ENCODE assay signal across 24 mouse cellular contexts in the genomic region with DNA sequence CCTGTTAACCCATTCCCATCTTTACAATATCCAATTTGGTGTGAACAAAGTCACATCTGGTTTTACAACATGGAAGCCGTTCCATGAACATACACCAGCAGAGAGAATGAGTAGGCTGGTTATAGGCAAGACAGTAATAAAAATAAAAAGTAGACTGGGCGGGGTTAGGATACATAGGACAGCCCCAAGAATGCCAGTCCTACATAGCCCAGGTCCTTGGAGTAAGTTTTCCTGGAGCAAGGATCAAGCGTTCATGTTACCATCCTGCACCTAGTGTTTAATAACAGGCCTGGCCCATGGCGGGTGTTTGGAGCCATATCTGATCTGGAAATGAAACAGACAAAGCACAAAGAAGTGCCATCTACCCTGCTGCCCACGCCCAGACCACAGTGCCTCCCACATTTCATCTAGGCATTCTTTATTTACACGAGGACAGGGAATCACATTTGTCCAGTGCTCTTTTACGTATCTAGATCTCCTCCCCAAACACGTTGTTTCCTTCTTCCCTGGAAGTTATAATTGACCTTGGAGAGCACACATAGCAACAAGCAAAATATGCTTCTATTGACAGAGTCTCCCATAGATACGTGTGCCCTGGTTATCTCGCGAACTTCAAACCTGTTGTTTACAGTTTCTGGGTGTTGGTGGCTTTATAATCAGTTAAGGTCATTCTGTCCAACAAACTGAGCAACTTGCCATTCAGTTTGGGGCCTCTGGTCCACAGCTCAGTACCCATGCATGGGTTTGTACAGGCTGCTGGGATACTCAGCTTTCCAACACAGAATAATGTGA. TPM values are rescaled to one million over a fixed set of nuclear protein-coding genes. Genes with fewer than 3 reads are reported as not detected.
DNase-seq lines count a peak whose midpoint lies in the region; ATAC-seq and TF ChIP-seq lines count a peak whose summit lies in the region.
"Had no signal": no experiment of that assay in that cellular context is flagged by ENCODE, and none has a peak within 500 bp of the region (broad histone marks: within the 10 kb centered on the region; RNA-seq: fewer than 3 reads in every experiment).

No protein-coding gene starts in this region.

- H3K9ac ChIP-seq in heart, embryonic 13.5 days: no peak overlapping the region
- H3K9ac ChIP-seq in heart, embryonic 12.5 days: no peak overlapping the region
- H3K9ac ChIP-seq in lung, postnatal 0 days (replicated peaks; ENCODE audit: low read depth): no peak overlapping the region
- H3K9ac ChIP-seq in intestine, embryonic 16.5 days (ENCODE audit: low read depth, low read length): no peak overlapping the region
- H3K9ac ChIP-seq: embryonic facial prominence, embryonic 15.5 days; forebrain, embryonic 15.5 days; kidney, embryonic 15.5 days; limb, embryonic 12.5 days; liver, embryonic 14.5 days had no signal

- DNase-seq in lung, postnatal 0 days (ENCODE audit: low spot score): no peak
- DNase-seq in lung, postnatal 4 days: no peak
- DNase-seq in right cerebral cortex, postnatal 4 days: no peak
- DNase-seq in neural tube, embryonic 10.5 days (ENCODE audit: extremely low spot score, low spot score): no peak
- DNase-seq: adrenal gland, postnatal 25 days; cerebellum, adult 9-10 months; gastrocnemius, postnatal 25 days; kidney, adult 11 months; thymus, adult 18-20 months had no signal

- WGBS in heart, embryonic 13.5 days: 84% methylated on average over 11 of the region's 11 CpGs
- 84% methylated on average over 11 of the region's 11 CpGs for WGBS in heart, embryonic 12.5 days
- WGBS in lung, postnatal 0 days: 88% methylated on average over 11 of the region's 11 CpGs
- 73% methylated on average over 11 of the region's 11 CpGs for WGBS in intestine, embryonic 16.5 days
- WGBS in small intestine, adult 2 months: 27% methylated on average over 11 of the region's 11 CpGs

- TF ChIP-seq POLR2A in small intestine, adult 2 months (IDR thresholded peaks at IDR 0.05; ENCODE audit: low read depth, low read length): no peak

- ATAC-seq in heart, embryonic 13.5 days (ENCODE audit: extremely low read depth, insufficient number of reproducible peaks, low FRiP score, low TSS enrichment): no peak
- ATAC-seq in heart, embryonic 12.5 days (ENCODE audit: insufficient number of reproducible peaks, low FRiP score): no peak
- no peak for ATAC-seq in lung, postnatal 0 days
- ATAC-seq in intestine, embryonic 16.5 days: peak; percentile 76
- ATAC-seq: forebrain, embryonic 15.5 days; hindbrain, embryonic 16.5 days; midbrain, embryonic 16.5 days had no signal

- 0 out of 2 replicates have a peak, but pooled peaks have one; percentile 17 for TF ChIP-seq EP300 in lung, postnatal 0 days (IDR thresholded peaks at IDR 0.05)

- H3K36me3 ChIP-seq in heart, embryonic 13.5 days: peaks cover 91% of the 10 kb centered on the region
- H3K36me3 ChIP-seq in heart, embryonic 12.5 days: peaks cover 80% of the 10 kb centered on the region
- H3K36me3 ChIP-seq in lung, postnatal 0 days (ENCODE audit: insufficient read depth, low read length): peaks cover 29% of the 10 kb centered on the region
- peaks cover 28% of the 10 kb centered on the region for H3K36me3 ChIP-seq in intestine, embryonic 16.5 days (ENCODE audit: control insufficient read depth, insufficient read depth, low read length)
- peaks cover 54% of the 10 kb centered on the region for H3K36me3 ChIP-seq in small intestine, adult 2 months (ENCODE audit: control insufficient read depth, insufficient read depth, low read length)

- no peaks in the 10 kb centered on the region for H3K27me3 ChIP-seq in heart, embryonic 13.5 days (replicated peaks)
- H3K27me3 ChIP-seq in heart, embryonic 12.5 days (replicated peaks): no peaks in the 10 kb centered on the region
- no peaks in the 10 kb centered on the region for H3K27me3 ChIP-seq in lung, postnatal 0 days (replicated peaks; ENCODE audit: insufficient read depth, low read length)
- no peaks in the 10 kb centered on the region for H3K27me3 ChIP-seq in intestine, embryonic 16.5 days (replicated peaks; ENCODE audit: control insufficient read depth, insufficient read depth, low read length)
- no peaks in the 10 kb centered on the region for H3K27me3 ChIP-seq in small intestine, adult 2 months (ENCODE audit: control insufficient read depth, insufficient read depth, low read length)
- H3K27me3 ChIP-seq: embryonic facial prominence, embryonic 15.5 days; forebrain, embryonic 15.5 days; kidney, embryonic 15.5 days; limb, embryonic 12.5 days had no signal

- peaks cover 62% of the 10 kb centered on the region for H3K4me1 ChIP-seq in heart, embryonic 13.5 days
- peaks cover 55% of the 10 kb centered on the region for H3K4me1 ChIP-seq in heart, embryonic 12.5 days (replicated peaks)
- peaks cover 6% of the 10 kb centered on the region; the same call in 1 of the 2 replicates for H3K4me1 ChIP-seq in lung, postnatal 0 days (ENCODE audit: insufficient read depth, low read depth, low read length)
- peaks cover 22% of the 10 kb centered on the region for H3K4me1 ChIP-seq in intestine, embryonic 16.5 days (ENCODE audit: control insufficient read depth, insufficient read depth, low read length)
- H3K4me1 ChIP-seq in small intestine, adult 2 months (ENCODE audit: control insufficient read depth, insufficient read depth, insufficient read length, low read length): peaks cover 32% of the 10 kb centered on the region

- H3K27ac ChIP-seq in heart, embryonic 13.5 days (replicated peaks): peak overlapping the region; percentile 39; the same call in 1 of the 2 replicates
- H3K27ac ChIP-seq in heart, embryonic 12.5 days (ENCODE audit: poor library complexity, severe bottlenecking): no peak overlapping the region
- no peak overlapping the region for H3K27ac ChIP-seq in lung, postnatal 0 days (ENCODE audit: low read length)
- no peak overlapping the region; the same call in 1 of the 2 replicates for H3K27ac ChIP-seq in intestine, embryonic 16.5 days (ENCODE audit: low read length)
- H3K27ac ChIP-seq in small intestine, adult 2 months (ENCODE audit: insufficient read depth, low read depth, low read length): peak overlapping the region; percentile 80
- H3K27ac ChIP-seq: embryonic facial prominence, embryonic 15.5 days; forebrain, embryonic 15.5 days; hindbrain, embryonic 10.5 days; kidney, embryonic 15.5 days; limb, embryonic 12.5 days; liver, embryonic 14.5 days; midbrain, embryonic 10.5 days had no signal

- H3K9me3 ChIP-seq in heart, embryonic 13.5 days: peaks cover 12% of the 10 kb centered on the region
- peaks cover 18% of the 10 kb centered on the region for H3K9me3 ChIP-seq in heart, embryonic 12.5 days (replicated peaks)
- H3K9me3 ChIP-seq in lung, postnatal 0 days (ENCODE audit: low read length): peaks cover 17% of the 10 kb centered on the region
- 0 out of 2 replicates have a peak, but pooled peaks cover 8% of the 10 kb centered on the region for H3K9me3 ChIP-seq in intestine, embryonic 16.5 days (ENCODE audit: control insufficient read depth, low read length)

- no peak overlapping the region for H3K4me2 ChIP-seq in heart, embryonic 13.5 days
- no peak overlapping the region for H3K4me2 ChIP-seq in heart, embryonic 12.5 days
- no peak overlapping the region for H3K4me2 ChIP-seq in lung, postnatal 0 days (replicated peaks; ENCODE audit: low read depth, low read length)
- H3K4me2 ChIP-seq in intestine, embryonic 16.5 days (ENCODE audit: low read depth, low read length): no peak overlapping the region; the same call in 1 of the 2 replicates
- H3K4me2 ChIP-seq: embryonic facial prominence, embryonic 15.5 days; forebrain, embryonic 15.5 days; heart, embryonic 11.5 days; kidney, embryonic 15.5 days; limb, embryonic 12.5 days had no signal

- no peak for TF ChIP-seq CTCF in lung, postnatal 0 days (IDR thresholded peaks at IDR 0.05)
- TF ChIP-seq CTCF in small intestine, adult 2 months (IDR thresholded peaks at IDR 0.05; ENCODE audit: extremely low read depth, insufficient read length, insufficient replicate concordance, low read depth, low read length): no peak

- H3K4me3 ChIP-seq in heart, embryonic 13.5 days: no peak overlapping the region
- H3K4me3 ChIP-seq in heart, embryonic 12.5 days: no peak overlapping the region
- H3K4me3 ChIP-seq in lung, postnatal 0 days (ENCODE audit: low read depth, low read length): no peak overlapping the region
- H3K4me3 ChIP-seq in intestine, embryonic 16.5 days (ENCODE audit: low read length): no peak overlapping the region
- H3K4me3 ChIP-seq in small intestine, adult 2 months (ENCODE audit: low read depth, low read length): no peak overlapping the region
- H3K4me3 ChIP-seq: embryonic facial prominence, embryonic 15.5 days; forebrain, embryonic 15.5 days; hindbrain, embryonic 10.5 days; kidney, embryonic 15.5 days; limb, embryonic 12.5 days; midbrain, embryonic 10.5 days; myocyte had no signal

RNA-seq across cellular contexts. Expression of gene Dyrk2, which starts 8.6 kb away (rescaled TPM):
- 8.4 and 9.2 TPM in 2 replicates for polyA plus RNA-seq in heart, embryonic 13.5 days (2015; fragmentation: Nextera tagmentation; extraction: Ambion mirVana)
- 13.3 and 14.6 TPM in 2 replicates for polyA plus RNA-seq in heart, embryonic 12.5 days (2016; fragmentation: Nextera tagmentation; extraction: Ambion mirVana)
- polyA plus RNA-seq in lung, postnatal 0 days (2015; fragmentation: Nextera tagmentation; extraction: Ambion mirVana): 7.0 and 9.4 TPM in 2 replicates
- polyA plus RNA-seq in intestine, embryonic 16.5 days (2015; fragmentation: Nextera tagmentation; extraction: Ambion mirVana): 7.2 and 8.0 TPM in 2 replicates
- polyA plus RNA-seq in small intestine, adult 2 months (2012; rRNA removed): 10.5 and 27.7 TPM in 2 replicates

Comparison
In these comparisons a context has a peak if more than half of its experiments do, and no peak if none do; other contexts are left out.
1. H3K27ac ChIP-seq: peak in heart, embryonic 13.5 days (single experiment) and small intestine, adult 2 months (single experiment); none in heart, embryonic 12.5 days (single experiment), lung, postnatal 0 days (single experiment) and intestine, embryonic 16.5 days (single experiment).